Mouse (Mus musculus): ENCODE measurements around the gene Smim6. TPM values are rescaled to one million over a fixed set of nuclear protein-coding genes. Genes with fewer than 3 reads are reported as not detected.

Smim6 gene
- polyA plus RNA-seq, 1 experiment from 2014 or later, result 3.7 TPM

- WGBS, result 30% methylated on average over 17 of the region's 17 CpGs
- Histone ChIP-seq H3K36me3 (ENCODE audit: control insufficient read depth, insufficient read depth) (no peaks in the 10 kb centered on the region), H3K27ac (ENCODE audit: low read length) (no peak overlapping the region), H3K4me1 (ENCODE audit: control insufficient read depth, insufficient read depth, low read length) (no peaks in the 10 kb centered on the region), H3K4me2 (ENCODE audit: low read depth, low read length) (no peak overlapping the region), H3K4me3 (ENCODE audit: low read length) (no peak overlapping the region), H3K9me3 (replicated peaks; ENCODE audit: control insufficient read depth, low read length) (no peaks in the 10 kb centered on the region), H3K9ac (ENCODE audit: low read length) (no peak overlapping the region; the same call in 1 of the 2 replicates), H3K27me3 (ENCODE audit: control insufficient read depth, insufficient read depth, low read length) (peaks cover 13% of the 10 kb centered on the region)
- ATAC-seq (replicated peaks; ENCODE audit: extremely low read depth, insufficient read depth, low FRiP score), result no peak
Measured at GRCm38 (mm10) chr11:115883251-115883650, 28.6 kb upstream of the Smim6 start.

GRCm38 (mm10) chr11:115884361-115884760 is 27.5 kb upstream of the Smim6 start:
- Histone ChIP-seq H3K36me3 (ENCODE audit: control insufficient read depth, insufficient read depth) (no peaks in the 10 kb centered on the region), H3K4me1 (ENCODE audit: control insufficient read depth, insufficient read depth, low read length) (no peaks in the 10 kb centered on the region), H3K4me3 (ENCODE audit: low read length) (no peak overlapping the region), H3K27ac (ENCODE audit: low read length) (no peak overlapping the region), H3K9me3 (replicated peaks; ENCODE audit: control insufficient read depth, low read length) (no peaks in the 10 kb centered on the region), H3K9ac (ENCODE audit: low read length) (no peak overlapping the region), H3K4me2 (ENCODE audit: low read depth, low read length) (no peak overlapping the region), H3K27me3 (ENCODE audit: control insufficient read depth, insufficient read depth, low read length) (peaks cover 13% of the 10 kb centered on the region)
- 82% methylated on average over 3 of the region's 3 CpGs for WGBS
- ATAC-seq (replicated peaks; ENCODE audit: extremely low read depth, insufficient read depth, low FRiP score), result no peak

GRCm38 (mm10) chr11:115885281-115885680 is 26.5 kb upstream of the Smim6 start:
- Histone ChIP-seq H3K4me3 (ENCODE audit: low read length) (no peak overlapping the region), H3K27ac (ENCODE audit: low read length) (no peak overlapping the region), H3K4me1 (ENCODE audit: control insufficient read depth, insufficient read depth, low read length) (no peaks in the 10 kb centered on the region), H3K9ac (ENCODE audit: low read length) (no peak overlapping the region), H3K9me3 (replicated peaks; ENCODE audit: control insufficient read depth, low read length) (no peaks in the 10 kb centered on the region), H3K4me2 (ENCODE audit: low read depth, low read length) (no peak overlapping the region), H3K27me3 (ENCODE audit: control insufficient read depth, insufficient read depth, low read length) (peaks cover 13% of the 10 kb centered on the region), H3K36me3 (ENCODE audit: control insufficient read depth, insufficient read depth) (no peaks in the 10 kb centered on the region)
- no peak for ATAC-seq (replicated peaks; ENCODE audit: extremely low read depth, insufficient read depth, low FRiP score)
- 70% methylated on average over 11 of the region's 11 CpGs for WGBS

- H3K27ac ChIP-seq (ENCODE audit: low read length), result no peak overlapping the region
- no peaks in the 10 kb centered on the region for H3K9me3 ChIP-seq (replicated peaks; ENCODE audit: control insufficient read depth, low read length)
- no peaks in the 10 kb centered on the region for H3K4me1 ChIP-seq (ENCODE audit: control insufficient read depth, insufficient read depth, low read length)
- H3K27me3 ChIP-seq (ENCODE audit: control insufficient read depth, insufficient read depth, low read length), result peaks cover 13% of the 10 kb centered on the region
- H3K36me3 ChIP-seq (ENCODE audit: control insufficient read depth, insufficient read depth), result no peaks in the 10 kb centered on the region
- no peak for ATAC-seq (replicated peaks; ENCODE audit: extremely low read depth, insufficient read depth, low FRiP score)
- WGBS, result 81% methylated on average over 11 of the region's 11 CpGs
- H3K4me3 ChIP-seq (ENCODE audit: low read length), result no peak overlapping the region
- H3K4me2 ChIP-seq (ENCODE audit: low read depth, low read length), result no peak overlapping the region
- H3K9ac ChIP-seq (ENCODE audit: low read length), result no peak overlapping the region
Measured at GRCm38 (mm10) chr11:115886446-115886845, 25.4 kb upstream of the Smim6 start.

- H3K9ac ChIP-seq (ENCODE audit: low read length), result no peak overlapping the region
- H3K9me3 ChIP-seq (replicated peaks; ENCODE audit: control insufficient read depth, low read length), result no peaks in the 10 kb centered on the region
- no peaks in the 10 kb centered on the region for H3K36me3 ChIP-seq (ENCODE audit: control insufficient read depth, insufficient read depth)
- no peaks in the 10 kb centered on the region for H3K4me1 ChIP-seq (ENCODE audit: control insufficient read depth, insufficient read depth, low read length)
- H3K4me3 ChIP-seq (ENCODE audit: low read length), result no peak overlapping the region
- peaks cover 11% of the 10 kb centered on the region for H3K27me3 ChIP-seq (ENCODE audit: control insufficient read depth, insufficient read depth, low read length)
- 88% methylated on average over 5 of the region's 5 CpGs for WGBS
- H3K27ac ChIP-seq (ENCODE audit: low read length), result no peak overlapping the region
- no peak overlapping the region for H3K4me2 ChIP-seq (ENCODE audit: low read depth, low read length)
- ATAC-seq (replicated peaks; ENCODE audit: extremely low read depth, insufficient read depth, low FRiP score), result no peak
Measured at GRCm38 (mm10) chr11:115888020-115888419, 23.8 kb upstream of the Smim6 start.

GRCm38 (mm10) chr11:115889159-115889558 is 22.7 kb upstream of the Smim6 start:
- Histone ChIP-seq H3K9me3 (replicated peaks; ENCODE audit: control insufficient read depth, low read length) (no peaks in the 10 kb centered on the region), H3K4me1 (ENCODE audit: control insufficient read depth, insufficient read depth, low read length) (no peaks in the 10 kb centered on the region), H3K36me3 (ENCODE audit: control insufficient read depth, insufficient read depth) (peaks cover 2% of the 10 kb centered on the region; the same call in 1 of the 2 replicates), H3K27ac (ENCODE audit: low read length) (no peak overlapping the region), H3K4me3 (ENCODE audit: low read length) (no peak overlapping the region), H3K27me3 (ENCODE audit: control insufficient read depth, insufficient read depth, low read length) (0 out of 2 replicates have a peak, but pooled peaks cover 2% of the 10 kb centered on the region), H3K9ac (ENCODE audit: low read length) (no peak overlapping the region), H3K4me2 (ENCODE audit: low read depth, low read length) (no peak overlapping the region)
- WGBS, result 77% methylated on average over 6 of the region's 6 CpGs
- no peak for ATAC-seq (replicated peaks; ENCODE audit: extremely low read depth, insufficient read depth, low FRiP score)

GRCm38 (mm10) chr11:115892213-115892612 is 19.6 kb upstream of the Smim6 start:
- ATAC-seq (replicated peaks; ENCODE audit: extremely low read depth, insufficient read depth, low FRiP score), result no peak
- Histone ChIP-seq H3K4me1 (ENCODE audit: control insufficient read depth, insufficient read depth, low read length) (no peaks in the 10 kb centered on the region), H3K9me3 (replicated peaks; ENCODE audit: control insufficient read depth, low read length) (no peaks in the 10 kb centered on the region), H3K27me3 (ENCODE audit: control insufficient read depth, insufficient read depth, low read length) (no peaks in the 10 kb centered on the region), H3K27ac (ENCODE audit: low read length) (no peak overlapping the region), H3K4me2 (ENCODE audit: low read depth, low read length) (no peak overlapping the region), H3K36me3 (ENCODE audit: control insufficient read depth, insufficient read depth) (peaks cover 9% of the 10 kb centered on the region; the same call in 1 of the 2 replicates), H3K9ac (ENCODE audit: low read length) (no peak overlapping the region), H3K4me3 (ENCODE audit: low read length) (no peak overlapping the region)
- WGBS, result 47% methylated on average over 6 of the region's 6 CpGs

GRCm38 (mm10) chr11:115893071-115893470 is 18.7 kb upstream of the Smim6 start:
- no peaks in the 10 kb centered on the region for H3K4me1 ChIP-seq (ENCODE audit: control insufficient read depth, insufficient read depth, low read length)
- no peak overlapping the region for H3K4me3 ChIP-seq (ENCODE audit: low read length)
- H3K36me3 ChIP-seq (ENCODE audit: control insufficient read depth, insufficient read depth), result peaks cover 9% of the 10 kb centered on the region; the same call in 1 of the 2 replicates
- ATAC-seq (replicated peaks; ENCODE audit: extremely low read depth, insufficient read depth, low FRiP score), result no peak
- no peaks in the 10 kb centered on the region for H3K9me3 ChIP-seq (replicated peaks; ENCODE audit: control insufficient read depth, low read length)
- H3K27me3 ChIP-seq (ENCODE audit: control insufficient read depth, insufficient read depth, low read length), result no peaks in the 10 kb centered on the region
- 85% methylated on average over 9 of the region's 9 CpGs for WGBS
- no peak overlapping the region for H3K9ac ChIP-seq (ENCODE audit: low read length)
- no peak overlapping the region for H3K4me2 ChIP-seq (ENCODE audit: low read depth, low read length)
- no peak overlapping the region for H3K27ac ChIP-seq (ENCODE audit: low read length)

GRCm38 (mm10) chr11:115894755-115895520 is 16.9 kb upstream of the Smim6 start:
- ATAC-seq (replicated peaks; ENCODE audit: extremely low read depth, insufficient read depth, low FRiP score), result no peak
- Histone ChIP-seq H3K9me3 (replicated peaks; ENCODE audit: control insufficient read depth, low read length) (no peaks in the 10 kb centered on the region), H3K27ac (ENCODE audit: low read length) (no peak overlapping the region), H3K36me3 (ENCODE audit: control insufficient read depth, insufficient read depth) (peaks cover 9% of the 10 kb centered on the region; the same call in 1 of the 2 replicates), H3K4me2 (ENCODE audit: low read depth, low read length) (no peak overlapping the region), H3K4me3 (ENCODE audit: low read length) (no peak overlapping the region), H3K9ac (ENCODE audit: low read length) (no peak overlapping the region), H3K27me3 (ENCODE audit: control insufficient read depth, insufficient read depth, low read length) (no peaks in the 10 kb centered on the region), H3K4me1 (ENCODE audit: control insufficient read depth, insufficient read depth, low read length) (peaks cover 16% of the 10 kb centered on the region)
- 60% methylated on average over 14 of the region's 14 CpGs for WGBS
